Mouse (Mus musculus) neural tube, embryonic 11.5 days (tissue): ENCODE measurements around the gene Plekha6. TPM values are rescaled to one million over a fixed set of nuclear protein-coding genes. Genes with fewer than 3 reads are reported as not detected.

Source experiments
- ATAC-seq: fragments of 200-750 bp; cut with Nextera tagmentation; 2 replicates; pipeline ENCODE4 v1.8.0; 2017; ENCODE audit warnings: moderate number of reproducible peaks, mild to moderate bottlenecking, moderate TSS enrichment, moderate library complexity; ENCODE audit not compliant: insufficient read depth, low FRiP score, low TSS enrichment
- DNase-seq: peaks from one replicate; pipeline ENCODE4 v3.0.0-alpha.2; 2015; ENCODE audit warnings: low spot score
- H3K27ac ChIP-seq: fragments of 300-500 bp; sonication (generic); 2 replicates; pipeline ENCODE4 v1.5.1; 2014; ENCODE audit warnings: low read depth, mild to moderate bottlenecking, low read length
- H3K27me3 ChIP-seq: fragments of 300-500 bp; sonication (generic); 2 replicates; pipeline ENCODE4 v1.6.1; 2014; ENCODE audit warnings: mild to moderate bottlenecking, low read length, mixed read lengths; ENCODE audit not compliant: control insufficient read depth, insufficient read depth
- H3K36me3 ChIP-seq: fragments of 300-500 bp; sonication (generic); 2 replicates; pipeline ENCODE4 v1.6.1; 2014; ENCODE audit warnings: mild to moderate bottlenecking, low read length, moderate library complexity, mixed read lengths; ENCODE audit not compliant: control insufficient read depth, insufficient read depth
- H3K4me1 ChIP-seq: fragments of 300-500 bp; sonication (generic); 2 replicates; pipeline ENCODE4 v1.6.1; 2014; ENCODE audit warnings: low read length, mixed read lengths; ENCODE audit not compliant: control insufficient read depth, insufficient read depth
- H3K4me2 ChIP-seq: fragments of 300-500 bp; sonication (generic); 2 replicates; pipeline ENCODE4 v1.6.1; 2014; ENCODE audit warnings: low read depth, mild to moderate bottlenecking, moderate library complexity
- H3K4me3 ChIP-seq: fragments of 300-500 bp; sonication (generic); 2 replicates; pipeline ENCODE4 v1.5.1; 2014; ENCODE audit warnings: low read depth, low read length
- H3K9ac ChIP-seq: fragments of 300-500 bp; sonication (generic); 2 replicates; pipeline ENCODE4 v1.6.1; 2014; ENCODE audit warnings: mild to moderate bottlenecking, low read length
- H3K9me3 ChIP-seq: fragments of 300-500 bp; sonication (generic); 2 replicates; pipeline ENCODE4 v1.6.1; 2016; ENCODE audit warnings: low read length; ENCODE audit not compliant: control insufficient read depth
- WGBS: fragments of 180-500 bp; shearing (Covaris S2); extraction: QIAGEN DNeasy Blood & Tissue Kit; methylation state at CpG from one replicate; pipeline ENCODE4 v1.1.7; 2014; 5-methylcytosine and 5-hydroxymethylcytosine counted together
- polyA plus RNA-seq: library from polyadenylated mRNA; unstranded; fragments of >200 nt; fragmentation: Nextera tagmentation; extraction: Ambion mirVana; gene quantifications from 2 replicates; pipeline ENCODE4 v1.2.1, GENCODE M21; 2014

Gene Plekha6
- polyA plus RNA-seq, 1 experiment from 2014 or later: 12.5 TPM

DNA sequence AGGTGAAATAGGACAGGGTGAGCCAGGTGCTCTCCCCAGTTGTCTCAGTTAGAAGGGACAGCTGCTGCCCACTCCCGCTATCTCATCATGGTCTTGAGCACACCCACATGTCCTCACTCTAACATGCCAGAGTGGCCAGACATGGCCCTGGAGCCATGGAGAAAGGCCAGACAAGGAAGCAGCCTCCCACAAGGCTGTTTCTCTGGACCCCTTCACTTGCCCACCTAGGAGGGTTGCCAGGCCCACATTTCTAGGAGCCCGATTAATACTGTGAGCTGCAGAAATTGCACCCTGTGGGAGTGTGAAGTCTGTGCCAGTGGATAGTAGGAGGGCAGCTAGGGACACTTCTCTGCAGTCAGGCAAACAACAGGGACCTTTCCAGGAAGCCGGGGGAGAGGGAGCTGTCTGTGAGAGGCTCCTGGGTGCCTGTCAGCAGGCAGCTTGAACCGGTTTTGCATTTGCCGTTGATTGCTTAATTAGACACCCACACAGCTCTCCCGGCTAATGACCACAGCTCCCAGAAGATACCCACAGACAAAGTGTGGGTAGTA, 58.5 kb downstream of the Plekha6 start:
- DNase-seq (no peak), ATAC-seq (no peak)
- H3K27ac ChIP-seq: no peak overlapping the region
- no peak overlapping the region for H3K9ac ChIP-seq
- H3K36me3 ChIP-seq: no peaks in the 10 kb centered on the region
- H3K4me3 ChIP-seq: no peak overlapping the region
- H3K4me1 ChIP-seq: 0 out of 2 replicates have a peak, but pooled peaks cover 8% of the 10 kb centered on the region
- WGBS: 43% methylated on average over 6 of the region's 6 CpGs
- H3K27me3 ChIP-seq: no peaks in the 10 kb centered on the region
- H3K4me2 ChIP-seq: no peak overlapping the region
- no peaks in the 10 kb centered on the region for H3K9me3 ChIP-seq

DNA sequence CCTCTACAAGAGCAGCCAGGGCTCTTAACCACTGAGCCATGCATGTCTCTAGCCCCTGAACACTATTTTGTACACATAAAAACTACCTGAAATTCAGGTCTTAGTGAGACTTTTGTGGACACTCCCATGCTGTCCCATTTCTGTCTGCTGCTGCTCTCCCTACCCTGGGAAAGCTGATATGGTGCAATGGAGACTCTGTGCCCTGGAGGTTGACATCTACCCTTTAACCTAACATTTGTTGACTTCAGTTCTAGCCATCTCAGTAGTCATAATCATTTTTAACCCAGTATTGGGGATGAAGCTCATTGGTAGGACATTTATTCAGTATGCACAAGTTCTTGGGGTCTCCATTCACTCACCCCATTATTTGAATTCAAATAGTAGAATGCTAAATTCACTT, 60.7 kb downstream of the Plekha6 start:
- H3K9me3 ChIP-seq: no peaks in the 10 kb centered on the region
- ATAC-seq (no peak), DNase-seq (no peak)
- no peak overlapping the region for H3K9ac ChIP-seq
- H3K4me1 ChIP-seq: no peaks in the 10 kb centered on the region
- H3K4me2 ChIP-seq: no peak overlapping the region
- no peak overlapping the region for H3K4me3 ChIP-seq
- no peak overlapping the region for H3K27ac ChIP-seq
- H3K27me3 ChIP-seq: no peaks in the 10 kb centered on the region
- no peaks in the 10 kb centered on the region for H3K36me3 ChIP-seq

DNA sequence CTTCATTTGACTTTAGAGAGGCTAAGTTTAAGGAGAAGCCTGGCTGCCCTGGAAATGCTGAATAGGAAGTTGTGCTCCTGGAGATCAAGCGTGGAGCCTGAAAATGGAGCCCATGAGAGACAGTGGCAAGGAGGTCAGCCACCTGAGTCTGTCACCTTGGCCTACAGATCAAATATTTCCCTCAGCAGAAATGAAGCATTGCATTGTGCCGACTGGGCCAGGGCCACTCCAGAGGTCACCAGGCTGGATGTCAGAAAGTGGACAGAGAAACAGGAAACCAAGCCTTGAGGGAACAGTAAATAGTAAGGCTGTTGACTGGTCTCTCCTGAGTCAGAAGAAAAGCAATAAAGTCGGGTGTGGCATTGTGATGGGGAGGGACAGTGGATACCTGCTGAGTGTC, 61.1 kb downstream of the Plekha6 start:
- DNase-seq (no peak), ATAC-seq (no peak)
- Histone ChIP-seq H3K36me3 (no peaks in the 10 kb centered on the region), H3K4me1 (no peaks in the 10 kb centered on the region), H3K27ac (no peak overlapping the region), H3K9ac (no peak overlapping the region), H3K4me2 (no peak overlapping the region), H3K4me3 (no peak overlapping the region), H3K27me3 (no peaks in the 10 kb centered on the region), H3K9me3 (no peaks in the 10 kb centered on the region)
- 67% methylated on average over 3 of the region's 3 CpGs for WGBS

DNA sequence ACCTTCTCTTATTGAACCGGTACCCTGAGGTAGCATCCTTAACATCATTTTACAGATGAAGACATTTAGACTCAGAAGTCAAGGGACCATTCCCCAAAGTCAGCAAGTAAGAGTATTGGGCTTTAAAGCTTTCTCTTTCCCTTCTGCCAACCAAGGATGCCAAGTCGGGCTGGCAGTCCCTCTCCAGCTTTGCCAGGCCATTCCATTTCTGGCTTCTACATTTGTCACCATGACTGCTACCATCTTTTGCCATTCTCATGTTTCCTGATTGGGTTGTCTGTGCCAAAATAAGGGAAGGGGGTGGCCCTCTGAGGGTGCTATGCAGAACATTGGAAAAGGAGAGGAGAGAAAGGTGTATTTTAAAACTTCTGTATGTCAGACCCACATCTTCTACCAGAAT, 61.6 kb downstream of the Plekha6 start:
- Histone ChIP-seq H3K9ac (no peak overlapping the region), H3K27me3 (no peaks in the 10 kb centered on the region), H3K4me1 (no peaks in the 10 kb centered on the region), H3K36me3 (no peaks in the 10 kb centered on the region), H3K9me3 (no peaks in the 10 kb centered on the region), H3K4me2 (no peak overlapping the region), H3K27ac (no peak overlapping the region), H3K4me3 (no peak overlapping the region)
- no peak for ATAC-seq
- WGBS: 85% methylated on average over 2 of the region's 2 CpGs
- no peak for DNase-seq

DNA sequence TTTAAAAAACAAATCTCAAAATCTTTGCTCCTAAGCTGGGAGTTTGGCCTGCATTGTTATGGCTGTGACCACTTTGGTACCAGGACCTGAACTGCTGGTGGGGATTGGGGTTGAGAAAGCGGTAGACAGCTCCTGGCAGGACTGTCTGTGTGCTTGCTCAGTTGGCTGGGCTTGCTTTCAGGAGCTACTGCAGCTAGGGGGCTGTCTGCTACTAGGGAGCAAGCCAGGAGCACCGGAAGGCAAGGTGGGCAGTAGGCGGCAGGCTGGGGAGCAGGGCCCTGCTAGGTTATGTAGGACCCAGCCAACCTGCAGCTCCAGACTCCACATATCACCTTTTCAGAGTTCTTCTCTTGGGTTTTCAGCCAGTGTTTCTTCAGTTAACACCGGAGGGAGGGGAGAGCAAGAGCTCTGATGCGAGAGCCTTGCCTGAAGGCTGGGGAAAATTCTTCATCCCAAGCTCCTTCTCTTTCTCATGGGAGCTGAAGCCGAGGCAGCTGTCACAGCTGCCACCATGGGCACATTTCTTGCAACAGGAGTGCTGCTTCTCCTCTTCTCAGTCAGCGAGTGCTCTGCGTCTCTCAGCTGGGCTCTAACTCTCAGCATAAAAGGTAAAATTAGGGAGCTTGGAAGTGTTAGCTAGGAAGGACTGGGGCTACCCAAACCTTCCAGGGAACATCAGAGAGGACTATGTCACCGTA, 62.1 kb downstream of the Plekha6 start:
- Histone ChIP-seq H3K27ac (no peak overlapping the region), H3K4me3 (no peak overlapping the region), H3K36me3 (no peaks in the 10 kb centered on the region), H3K4me2 (no peak overlapping the region), H3K9ac (no peak overlapping the region), H3K4me1 (no peaks in the 10 kb centered on the region), H3K27me3 (no peaks in the 10 kb centered on the region), H3K9me3 (no peaks in the 10 kb centered on the region)
- DNase-seq: no peak
- no peak for ATAC-seq
- 44% methylated on average over 9 of the region's 9 CpGs for WGBS

DNA sequence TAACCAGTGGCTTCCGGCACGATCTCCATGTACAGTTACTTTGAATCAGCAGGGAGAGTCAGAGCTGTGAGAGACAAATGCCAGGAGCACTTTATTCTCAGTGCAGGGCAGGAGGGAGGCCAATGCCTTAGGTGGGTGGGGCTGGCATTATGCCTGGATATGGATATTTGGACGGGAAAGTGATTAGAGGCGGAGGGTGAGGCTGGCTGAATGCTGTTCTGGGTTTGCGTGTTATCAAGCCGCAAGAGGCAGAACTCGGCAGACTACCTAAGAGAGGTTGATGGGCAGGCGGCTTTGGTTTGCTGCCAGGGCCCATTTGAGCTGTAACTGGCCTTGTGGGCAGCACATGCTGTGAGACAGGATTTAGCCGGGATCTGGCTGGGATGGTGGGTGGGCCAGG, 62.9 kb downstream of the Plekha6 start:
- no peak overlapping the region for H3K9ac ChIP-seq
- H3K4me3 ChIP-seq: no peak overlapping the region
- no peaks in the 10 kb centered on the region for H3K27me3 ChIP-seq
- no peak for ATAC-seq
- no peak overlapping the region for H3K4me2 ChIP-seq
- DNase-seq: no peak
- no peaks in the 10 kb centered on the region for H3K9me3 ChIP-seq
- 47% methylated on average over 9 of the region's 9 CpGs for WGBS
- no peaks in the 10 kb centered on the region for H3K36me3 ChIP-seq
- no peak overlapping the region for H3K27ac ChIP-seq
- no peaks in the 10 kb centered on the region for H3K4me1 ChIP-seq

DNA sequence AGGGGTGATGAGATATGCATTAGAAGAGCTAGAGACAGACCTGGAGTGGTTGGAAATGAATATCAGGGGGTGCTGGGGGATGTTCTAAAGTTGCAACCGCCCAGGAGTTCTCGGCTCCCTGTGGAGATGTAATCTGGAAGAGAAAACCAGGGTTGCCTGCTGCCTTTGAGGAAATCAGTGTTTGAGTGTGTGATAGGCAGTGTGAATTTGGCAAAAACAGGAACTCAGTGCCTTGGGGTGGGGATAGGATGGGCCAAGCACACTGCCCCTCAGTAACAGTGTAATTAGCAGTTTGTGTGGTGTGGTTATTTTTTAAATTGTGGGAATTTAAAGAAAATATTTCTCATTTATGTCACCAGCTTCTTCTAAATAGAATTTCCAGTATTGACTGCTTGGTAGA, 63.4 kb downstream of the Plekha6 start:
- Histone ChIP-seq H3K36me3 (no peaks in the 10 kb centered on the region), H3K9ac (no peak overlapping the region), H3K27ac (no peak overlapping the region), H3K4me2 (no peak overlapping the region), H3K4me1 (no peaks in the 10 kb centered on the region), H3K9me3 (no peaks in the 10 kb centered on the region), H3K27me3 (no peaks in the 10 kb centered on the region), H3K4me3 (no peak overlapping the region)
- no peak for DNase-seq
- no peak for ATAC-seq
- WGBS: 44% methylated on average over 2 of the region's 2 CpGs

DNA sequence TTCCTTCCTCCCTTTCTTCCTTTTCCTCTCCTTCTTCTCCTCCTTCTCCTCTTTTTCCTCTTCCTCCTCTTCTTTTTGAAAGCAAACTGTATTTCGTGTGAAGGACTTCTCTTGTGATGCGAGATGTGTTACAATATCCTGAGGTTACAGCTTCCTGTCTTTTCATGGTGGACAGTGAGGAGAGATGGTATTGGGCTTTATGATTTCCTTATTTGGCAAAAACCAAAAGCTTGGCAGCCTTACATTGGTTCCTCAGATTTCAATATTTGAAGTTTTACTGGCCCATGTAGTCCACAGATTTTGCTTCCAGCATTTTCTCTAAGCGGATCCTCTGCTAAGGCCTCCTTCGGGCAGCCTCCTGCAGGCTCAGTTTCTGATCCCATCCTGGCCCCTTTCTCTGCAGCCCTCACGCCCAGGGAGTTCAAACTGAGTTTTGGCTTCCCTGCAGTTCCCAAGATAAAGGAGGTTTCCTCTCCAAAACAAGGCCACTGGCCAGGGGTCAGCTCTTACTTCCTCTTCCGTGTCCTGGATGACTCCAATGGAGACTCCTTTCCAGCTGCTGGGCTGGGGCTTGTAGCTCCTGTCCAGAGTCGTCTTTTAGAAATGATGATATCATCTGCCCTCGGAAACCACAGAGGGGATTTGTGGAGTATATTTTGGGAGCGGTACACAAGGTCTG, 64.9 kb downstream of the Plekha6 start:
- H3K9me3 ChIP-seq: no peaks in the 10 kb centered on the region
- H3K36me3 ChIP-seq: no peaks in the 10 kb centered on the region
- no peak overlapping the region for H3K4me3 ChIP-seq
- no peak overlapping the region for H3K4me2 ChIP-seq
- H3K27me3 ChIP-seq: no peaks in the 10 kb centered on the region
- ATAC-seq (no peak), DNase-seq (no peak)
- no peak overlapping the region for H3K9ac ChIP-seq
- WGBS: 61% methylated on average over 9 of the region's 9 CpGs
- H3K4me1 ChIP-seq: no peaks in the 10 kb centered on the region
- no peak overlapping the region for H3K27ac ChIP-seq
